21 mouse cellular contexts compared by ENCODE assay signal in the genomic region with DNA sequence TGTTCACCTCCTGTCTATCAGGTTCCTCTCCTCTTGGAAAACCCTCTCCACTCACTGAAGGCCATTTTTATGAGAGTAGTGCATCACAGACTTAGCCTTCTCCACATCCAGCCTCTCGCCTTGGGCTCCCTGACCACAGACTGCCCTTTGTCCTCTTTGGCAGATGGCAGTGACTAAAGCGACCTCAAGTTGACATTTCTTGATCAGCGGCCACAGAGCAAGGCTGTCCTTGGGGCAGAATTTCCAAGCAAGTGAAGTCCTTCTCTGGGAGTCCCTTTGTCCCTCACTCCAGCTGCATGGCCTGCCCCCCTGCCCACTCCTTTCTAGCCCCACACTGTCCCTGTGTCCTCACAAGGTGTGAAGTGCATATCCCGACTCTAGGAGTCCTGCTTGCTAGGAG. TPM values are rescaled to one million over a fixed set of nuclear protein-coding genes. Genes with fewer than 3 reads are reported as not detected.
DNase-seq lines count a peak whose midpoint lies in the region; ATAC-seq lines count a peak whose summit lies in the region.
"Had no signal": no experiment of that assay in that cellular context is flagged by ENCODE, and none has a peak within 500 bp of the region (broad histone marks: within the 10 kb centered on the region; RNA-seq: fewer than 3 reads in every experiment).

No protein-coding gene starts in this region.

- 62% methylated on average over 4 of the region's 4 CpGs for WGBS in hindbrain, embryonic 13.5 days

- no peak overlapping the region for H3K4me3 ChIP-seq in brown adipose tissue, adult 24 weeks (ENCODE audit: insufficient read depth, low read depth, low read length)
- H3K4me3 ChIP-seq in hindbrain, embryonic 13.5 days = no peak overlapping the region
- H3K4me3 ChIP-seq: forebrain, embryonic 13.5 days; heart, embryonic 10.5 days; liver, embryonic 13.5 days; midbrain, embryonic 15.5 days had no signal

- H3K27ac ChIP-seq in brown adipose tissue, adult 24 weeks (replicated peaks; ENCODE audit: low read depth, low read length) = peak overlapping the region; percentile 97
- H3K27ac ChIP-seq in hindbrain, embryonic 13.5 days = no peak overlapping the region
- H3K27ac ChIP-seq: forebrain, embryonic 13.5 days; heart, embryonic 10.5 days; liver, embryonic 13.5 days; midbrain, embryonic 15.5 days had no signal

- H3K4me1 ChIP-seq in brown adipose tissue, adult 24 weeks (ENCODE audit: control insufficient read depth, insufficient read depth, insufficient read length, low read length) = peaks cover 10% of the 10 kb centered on the region
- peaks cover 15% of the 10 kb centered on the region for H3K4me1 ChIP-seq in hindbrain, embryonic 13.5 days (replicated peaks)

- no peak for ATAC-seq in frontal cortex, adult (ENCODE audit: low TSS enrichment)
- ATAC-seq in hindbrain, embryonic 13.5 days (ENCODE audit: low FRiP score) = no peak
- ATAC-seq: activated CD4-positive, CD25-positive, alpha-beta regulatory T cell, adult 4 months; forebrain, embryonic 13.5 days; hindbrain, embryonic 16.5 days; midbrain, embryonic 15.5 days; Patski had no signal

- no peak overlapping the region for H3K4me2 ChIP-seq in hindbrain, embryonic 13.5 days
- H3K4me2 ChIP-seq: forebrain, embryonic 13.5 days; liver, embryonic 13.5 days; midbrain, embryonic 15.5 days had no signal

- DNase-seq in heart, adult 11 months = peak; percentile 89
- DNase-seq in heart, postnatal 36 days = no peak
- peak; percentile 38 for DNase-seq in ovary, adult 18-20 months (ENCODE audit: low spot score)
- no peak for DNase-seq in ovary, postnatal 14 days (ENCODE audit: low spot score)
- no peak for DNase-seq in cerebellum, adult 9-11 months
- DNase-seq: cerebellum, adult 8-10 months; gastrocnemius, postnatal 36 days; heart, postnatal 10 days; kidney, adult 11 months; liver, embryonic 13.5 days; right cerebral cortex, postnatal 14 days; thymus, postnatal 36 days had no signal

- no peaks in the 10 kb centered on the region for H3K36me3 ChIP-seq in hindbrain, embryonic 13.5 days
- H3K36me3 ChIP-seq: heart, embryonic 10.5 days; liver, embryonic 13.5 days; midbrain, embryonic 15.5 days had no signal

- H3K27me3 ChIP-seq in hindbrain, embryonic 13.5 days = peaks cover 13% of the 10 kb centered on the region; the same call in 1 of the 2 replicates
- H3K27me3 ChIP-seq: midbrain, embryonic 15.5 days; Patski had no signal

- H3K9ac ChIP-seq in hindbrain, embryonic 13.5 days = no peak overlapping the region
- H3K9ac ChIP-seq: forebrain, embryonic 13.5 days; liver, embryonic 13.5 days; midbrain, embryonic 15.5 days had no signal

- intact Hi-C loops in heart, postnatal 36 days (cut with DNase I) = loop anchor here (10.0 kb wide), 1 partner anchor 557 kb away; no protein-coding TSS in a partner anchor

- H3K9me3 ChIP-seq in hindbrain, embryonic 13.5 days = no peaks in the 10 kb centered on the region
- H3K9me3 ChIP-seq: forebrain, embryonic 13.5 days; heart, embryonic 10.5 days; liver, embryonic 13.5 days; midbrain, embryonic 15.5 days had no signal

RNA-seq across cellular contexts. Expression of a gene that starts 40.7 kb away (rescaled TPM):
- total RNA-seq in heart, postnatal 36 days (2021) = 1 to 10 TPM; 5.1 to 5.8 TPM
- 14.0 and 14.2 TPM in 2 replicates for polyA plus RNA-seq in brown adipose tissue, adult 24 weeks (2012; ENCODE audit: insufficient read depth, insufficient read length, missing spikeins)
- 131 and 137 TPM in 2 replicates for polyA plus RNA-seq in hindbrain, embryonic 13.5 days (2015; fragmentation: Nextera tagmentation; extraction: Ambion mirVana)

Comparison
In these comparisons a context has a peak if more than half of its experiments do, and no peak if none do; other contexts are left out.
1. DNase-seq: peak in heart, adult 11 months (single experiment) and ovary, adult 18-20 months (single experiment); none in heart, postnatal 36 days (0 of 2), ovary, postnatal 14 days (single experiment) and cerebellum, adult 9-11 months (single experiment).